Mouse (Mus musculus): ENCODE data around the gene Gm49387. TPM values are rescaled to one million over a fixed set of nuclear protein-coding genes. Genes with fewer than 3 reads are reported as not detected.

Gene Gm49387
- polyA plus RNA-seq, 1 experiment, result not detected

DNA sequence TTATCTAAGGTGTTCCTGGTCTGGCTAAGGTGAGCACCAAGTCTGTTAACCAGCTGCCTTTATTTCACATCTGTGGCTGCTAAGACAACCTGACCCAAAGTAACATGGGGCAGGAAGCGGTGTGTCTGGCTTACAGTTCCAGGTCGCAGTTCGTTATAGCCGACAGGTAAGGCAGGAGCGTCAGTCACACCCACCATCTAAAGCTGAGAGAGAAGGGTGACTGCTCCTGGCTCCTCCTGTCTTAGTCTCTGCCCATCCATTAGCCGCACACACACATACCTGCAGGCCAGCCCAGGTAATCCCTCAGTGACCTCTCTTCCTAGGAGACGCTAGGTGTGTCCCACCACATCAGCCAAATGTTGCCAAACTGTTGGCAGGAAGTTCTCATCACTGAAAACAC lies 15.7 kb upstream of the Gm49387 start:
- Histone ChIP-seq H3K27ac (ENCODE audit: insufficient read depth, low read length) (no peak overlapping the region), H3K4me1 (ENCODE audit: control insufficient read depth, insufficient read depth, low read length) (peaks cover 3% of the 10 kb centered on the region), H3K4me3 (ENCODE audit: insufficient read depth, low read length) (no peak overlapping the region)
- TF ChIP-seq CTCF (IDR thresholded peaks at IDR 0.05; ENCODE audit: extremely low read depth, insufficient read depth, low read length) (no peak), POLR2A (IDR thresholded peaks at IDR 0.05; ENCODE audit: extremely low read depth, insufficient read depth, low read length) (no peak)

DNA sequence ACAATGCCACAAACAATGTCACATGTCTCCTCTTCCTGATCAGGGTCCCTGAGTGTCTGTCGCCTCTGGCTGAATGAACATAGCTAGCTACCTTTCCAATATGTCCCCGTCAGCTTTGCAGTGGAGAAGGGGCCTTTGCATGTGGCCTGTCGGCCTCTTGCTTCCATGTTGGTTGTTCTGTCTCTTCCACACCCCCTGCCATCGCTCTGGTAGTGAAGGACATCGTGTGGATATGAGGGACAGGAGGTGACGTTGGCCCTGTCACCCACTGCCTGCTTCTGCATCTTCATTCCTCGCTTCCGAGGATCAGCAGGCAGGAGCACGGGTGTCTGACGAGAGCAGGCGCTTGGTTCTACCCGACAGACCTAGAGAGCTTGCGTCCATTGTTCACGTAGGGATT lies 14.7 kb upstream of the Gm49387 start:
- no peak for TF ChIP-seq CTCF (IDR thresholded peaks at IDR 0.05; ENCODE audit: extremely low read depth, insufficient read depth, low read length)
- no peak for TF ChIP-seq POLR2A (IDR thresholded peaks at IDR 0.05; ENCODE audit: extremely low read depth, insufficient read depth, low read length)
- H3K27ac ChIP-seq (ENCODE audit: insufficient read depth, low read length), result no peak overlapping the region

GRCm38 (mm10) chr14:31654816-31655215 lies 14.1 kb upstream of the Gm49387 start:
- Histone ChIP-seq H3K27ac (ENCODE audit: insufficient read depth, low read length) (no peak overlapping the region), H3K4me1 (ENCODE audit: control insufficient read depth, insufficient read depth, low read length) (peaks cover under 1% of the 10 kb centered on the region), H3K4me3 (ENCODE audit: insufficient read depth, low read length) (no peak overlapping the region)
- no peak for TF ChIP-seq POLR2A (IDR thresholded peaks at IDR 0.05; ENCODE audit: extremely low read depth, insufficient read depth, low read length)
- no peak for TF ChIP-seq CTCF (IDR thresholded peaks at IDR 0.05; ENCODE audit: extremely low read depth, insufficient read depth, low read length)

More for the DNA sequence above, 14.7 kb upstream of the Gm49387 start:
- peaks cover 3% of the 10 kb centered on the region for H3K4me1 ChIP-seq (ENCODE audit: control insufficient read depth, insufficient read depth, low read length)
- no peak overlapping the region for H3K4me3 ChIP-seq (ENCODE audit: insufficient read depth, low read length)

GRCm38 (mm10) chr14:31653101-31653875 lies 12.6 kb upstream of the Gm49387 start:
- TF ChIP-seq CTCF (IDR thresholded peaks at IDR 0.05; ENCODE audit: extremely low read depth, insufficient read depth, low read length) (no peak), POLR2A (IDR thresholded peaks at IDR 0.05; ENCODE audit: extremely low read depth, insufficient read depth, low read length) (no peak)
- H3K4me1 ChIP-seq (ENCODE audit: control insufficient read depth, insufficient read depth, low read length), result no peaks in the 10 kb centered on the region
- no peak overlapping the region for H3K4me3 ChIP-seq (ENCODE audit: insufficient read depth, low read length)
- no peak overlapping the region for H3K27ac ChIP-seq (ENCODE audit: insufficient read depth, low read length)

GRCm38 (mm10) chr14:31652624-31653023 lies 11.9 kb upstream of the Gm49387 start:
- Histone ChIP-seq H3K27ac (ENCODE audit: insufficient read depth, low read length) (no peak overlapping the region), H3K4me1 (ENCODE audit: control insufficient read depth, insufficient read depth, low read length) (no peaks in the 10 kb centered on the region), H3K4me3 (ENCODE audit: insufficient read depth, low read length) (no peak overlapping the region)
- TF ChIP-seq POLR2A (IDR thresholded peaks at IDR 0.05; ENCODE audit: extremely low read depth, insufficient read depth, low read length) (no peak), CTCF (IDR thresholded peaks at IDR 0.05; ENCODE audit: extremely low read depth, insufficient read depth, low read length) (no peak)

DNA sequence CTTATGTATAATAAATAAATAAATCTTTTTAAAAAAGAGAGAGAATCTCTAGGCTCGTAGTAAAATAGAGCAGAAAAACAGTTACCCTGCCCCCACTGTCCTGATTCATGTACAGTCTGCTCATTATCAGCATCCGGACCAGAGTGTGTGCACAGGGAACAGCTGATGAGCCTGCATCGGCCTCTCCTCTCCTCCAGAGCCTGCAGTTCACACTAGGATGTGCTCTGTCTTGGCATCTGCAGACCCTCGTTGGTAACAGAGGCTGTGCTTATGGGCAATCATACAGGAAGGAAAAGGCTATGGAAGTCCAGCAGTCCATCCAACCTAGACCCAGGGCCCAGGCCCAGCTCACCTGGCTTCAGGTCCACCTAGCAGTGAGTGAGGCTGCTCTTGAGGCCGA lies 11.4 kb upstream of the Gm49387 start:
- no peak overlapping the region for H3K27ac ChIP-seq (ENCODE audit: insufficient read depth, low read length)
- no peaks in the 10 kb centered on the region for H3K4me1 ChIP-seq (ENCODE audit: control insufficient read depth, insufficient read depth, low read length)
- no peak for TF ChIP-seq CTCF (IDR thresholded peaks at IDR 0.05; ENCODE audit: extremely low read depth, insufficient read depth, low read length)
- no peak for TF ChIP-seq POLR2A (IDR thresholded peaks at IDR 0.05; ENCODE audit: extremely low read depth, insufficient read depth, low read length)
- no peak overlapping the region for H3K4me3 ChIP-seq (ENCODE audit: insufficient read depth, low read length)

GRCm38 (mm10) chr14:31651206-31651605 lies 10.5 kb upstream of the Gm49387 start:
- Histone ChIP-seq H3K27ac (ENCODE audit: insufficient read depth, low read length) (no peak overlapping the region), H3K4me3 (ENCODE audit: insufficient read depth, low read length) (no peak overlapping the region), H3K4me1 (ENCODE audit: control insufficient read depth, insufficient read depth, low read length) (no peaks in the 10 kb centered on the region)
- TF ChIP-seq CTCF (IDR thresholded peaks at IDR 0.05; ENCODE audit: extremely low read depth, insufficient read depth, low read length) (no peak), POLR2A (IDR thresholded peaks at IDR 0.05; ENCODE audit: extremely low read depth, insufficient read depth, low read length) (no peak)

- H3K27ac ChIP-seq (ENCODE audit: insufficient read depth, low read length), result no peak overlapping the region
- no peak overlapping the region for H3K4me3 ChIP-seq (ENCODE audit: insufficient read depth, low read length)
- TF ChIP-seq POLR2A (IDR thresholded peaks at IDR 0.05; ENCODE audit: extremely low read depth, insufficient read depth, low read length) (no peak), CTCF (IDR thresholded peaks at IDR 0.05; ENCODE audit: extremely low read depth, insufficient read depth, low read length) (no peak)
- no peaks in the 10 kb centered on the region for H3K4me1 ChIP-seq (ENCODE audit: control insufficient read depth, insufficient read depth, low read length)
Observed at GRCm38 (mm10) chr14:31650347-31650746, 9.7 kb upstream of the Gm49387 start.

- Histone ChIP-seq H3K4me1 (ENCODE audit: control insufficient read depth, insufficient read depth, low read length) (no peaks in the 10 kb centered on the region), H3K4me3 (ENCODE audit: insufficient read depth, low read length) (no peak overlapping the region), H3K27ac (ENCODE audit: insufficient read depth, low read length) (0 out of 2 replicates have a peak overlapping the region, but pooled peaks have one; percentile 3)
- no peak for TF ChIP-seq POLR2A (IDR thresholded peaks at IDR 0.05; ENCODE audit: extremely low read depth, insufficient read depth, low read length)
- TF ChIP-seq CTCF (IDR thresholded peaks at IDR 0.05; ENCODE audit: extremely low read depth, insufficient read depth, low read length), result no peak
Observed at GRCm38 (mm10) chr14:31647991-31648390, 7.3 kb upstream of the Gm49387 start.

DNA sequence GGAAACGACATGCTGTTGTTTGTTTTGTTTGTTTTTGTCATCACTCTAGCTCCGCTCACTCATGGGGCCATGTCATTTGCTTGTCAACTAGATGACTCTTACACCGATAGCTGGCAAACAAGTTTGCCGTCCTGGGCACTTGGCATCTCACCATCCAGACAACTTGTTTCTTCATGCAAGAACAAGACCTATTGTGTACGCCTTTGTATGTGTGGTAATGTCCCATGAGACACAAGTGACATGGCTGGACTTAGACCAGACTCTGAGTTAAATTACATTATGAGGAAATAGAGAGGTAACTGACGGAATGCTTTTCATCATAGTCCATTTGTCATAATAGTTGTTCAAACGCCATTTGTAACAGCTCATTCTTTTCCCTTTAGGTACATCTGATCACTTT lies 5.2 kb upstream of the Gm49387 start:
- no peaks in the 10 kb centered on the region for H3K4me1 ChIP-seq (ENCODE audit: control insufficient read depth, insufficient read depth, low read length)
- TF ChIP-seq CTCF (IDR thresholded peaks at IDR 0.05; ENCODE audit: extremely low read depth, insufficient read depth, low read length), result no peak
- H3K4me3 ChIP-seq (ENCODE audit: insufficient read depth, low read length), result no peak overlapping the region
- H3K27ac ChIP-seq (ENCODE audit: insufficient read depth, low read length), result no peak overlapping the region
